Mouse (Mus musculus) stomach, postnatal 0 days (tissue): ENCODE results near the gene Spry1.

Experiments
- CTCF ChIP-seq: IDR thresholded peaks from 2 replicates; pipeline ENCODE4 v1.5.1; 2016; ENCODE audit warnings: antibody characterized with exemption, low read depth, mild to moderate bottlenecking, moderate library complexity
- EP300 ChIP-seq: optimal IDR thresholded peaks from 2 replicates; pipeline ENCODE3; 2016; ENCODE audit warnings: antibody characterized with exemption

DNA sequence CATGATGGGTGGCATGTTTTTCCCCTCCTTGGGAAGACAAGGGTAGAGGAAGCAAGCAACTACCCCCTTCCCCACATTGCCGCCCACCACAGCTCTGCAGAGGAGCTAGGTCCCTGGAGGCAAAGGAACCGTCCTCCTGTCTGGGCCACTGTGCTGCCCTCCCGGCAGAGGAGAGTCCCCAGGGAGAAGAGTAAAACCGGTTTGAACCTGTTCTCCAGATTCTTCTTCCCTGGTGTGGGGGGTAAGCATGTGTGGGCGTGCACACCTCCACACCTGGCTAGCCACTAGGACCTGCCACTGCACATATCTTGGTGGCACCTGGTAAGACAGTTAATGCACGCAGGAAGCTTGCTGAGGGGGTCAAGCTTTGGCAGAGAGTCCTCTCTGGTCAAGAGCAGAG is 43.2 kb upstream of the Spry1 start:
- TF ChIP-seq CTCF = no peak
- TF ChIP-seq EP300 = no peak
